Mouse (Mus musculus) kidney, embryonic 15.5 days (tissue): ENCODE measurements around the gene BC049352. TPM values are rescaled to one million over a fixed set of nuclear protein-coding genes. Genes with fewer than 3 reads are reported as not detected.

ENCODE experiments used
- ATAC-seq: fragments of 200-750 bp; cut with Nextera tagmentation; replicated peaks from 2 replicates; pipeline ENCODE4 v1.8.0; 2017; ENCODE audit warnings: moderate TSS enrichment; ENCODE audit not compliant: low FRiP score
- H3K27ac ChIP-seq: fragments of 300-500 bp; sonication (generic); 2 replicates; pipeline ENCODE4 v1.5.1; 2015; ENCODE audit warnings: mild to moderate bottlenecking, inconsistent platforms
- H3K27me3 ChIP-seq: fragments of 300-500 bp; sonication (generic); 2 replicates; pipeline ENCODE4 v1.6.1; 2015; ENCODE audit warnings: inconsistent platforms
- H3K36me3 ChIP-seq: fragments of 300-500 bp; sonication (generic); 2 replicates; pipeline ENCODE4 v1.6.1; 2015; ENCODE audit warnings: inconsistent platforms
- H3K4me1 ChIP-seq: fragments of 300-500 bp; sonication (generic); 2 replicates; pipeline ENCODE4 v1.6.1; 2015; ENCODE audit warnings: inconsistent platforms
- H3K4me2 ChIP-seq: fragments of 300-500 bp; sonication (generic); 2 replicates; pipeline ENCODE4 v1.6.1; 2015; ENCODE audit warnings: moderate library complexity, mild to moderate bottlenecking, inconsistent platforms
- H3K4me3 ChIP-seq: fragments of 300-500 bp; sonication (generic); replicated peaks from 2 replicates; pipeline ENCODE4 v1.5.1; 2015; ENCODE audit warnings: mild to moderate bottlenecking, inconsistent platforms
- H3K9ac ChIP-seq: fragments of 300-500 bp; sonication (generic); 2 replicates; pipeline ENCODE4 v1.6.1; 2015; ENCODE audit warnings: mild to moderate bottlenecking, inconsistent platforms
- H3K9me3 ChIP-seq: fragments of 300-500 bp; sonication (generic); replicated peaks from 2 replicates; pipeline ENCODE4 v1.6.1; 2016; ENCODE audit warnings: inconsistent platforms
- WGBS: fragments of 180-500 bp; shearing (Covaris S2); methylation state at CpG from one replicate; pipeline ENCODE4 v1.1.7; 2015; ENCODE audit warnings: mixed read lengths; 5-methylcytosine and 5-hydroxymethylcytosine counted together
- polyA plus RNA-seq: library from polyadenylated mRNA; unstranded; fragments of >200 nt; fragmentation: Nextera tagmentation; extraction: Ambion mirVana; gene quantifications from 2 replicates; pipeline ENCODE4 v1.2.1, GENCODE M21; 2015

Gene BC049352
- polyA plus RNA-seq, 1 experiment from 2014 or later = not detected

DNA sequence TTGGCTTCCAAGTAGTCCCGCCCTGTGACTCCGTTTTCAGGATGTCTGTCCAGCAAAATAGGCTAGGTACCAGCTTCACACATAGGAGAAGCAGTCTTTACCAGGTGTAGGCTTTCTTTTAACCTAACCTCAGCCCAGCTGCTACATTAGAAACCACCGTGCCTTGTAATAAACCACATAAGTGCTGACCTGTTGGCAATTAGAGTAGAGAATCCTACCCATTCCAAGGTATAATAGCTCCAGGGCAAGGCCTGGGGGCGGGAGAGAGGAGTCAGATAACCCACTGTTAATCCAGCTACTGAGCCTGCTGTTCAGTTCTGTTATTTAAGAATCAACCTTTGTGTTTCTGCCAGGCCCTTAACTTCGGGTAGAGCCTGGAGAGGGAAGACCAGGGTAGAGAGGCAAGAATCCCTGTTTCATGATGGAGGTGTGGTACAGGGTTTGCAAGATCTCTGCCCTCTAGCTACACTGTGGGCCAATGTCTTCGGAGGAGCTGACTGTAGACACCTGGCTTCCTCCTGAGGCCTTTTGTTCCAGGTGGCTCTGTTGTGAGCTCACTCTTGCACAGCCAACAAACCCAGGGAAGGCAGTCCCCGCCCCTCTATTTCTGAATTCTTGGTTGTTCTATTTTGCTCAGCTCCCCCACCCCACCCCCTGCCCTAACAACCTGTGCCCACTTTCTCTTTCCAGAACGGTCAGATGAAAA, 14.5 kb downstream of the BC049352 start:
- no peak for ATAC-seq
- H3K9me3 ChIP-seq = no peaks in the 10 kb centered on the region
- WGBS = 64% methylated on average over 8 of the region's 8 CpGs
- no peak overlapping the region for H3K4me2 ChIP-seq
- H3K27ac ChIP-seq = no peak overlapping the region
- H3K4me1 ChIP-seq = 0 out of 2 replicates have a peak, but pooled peaks cover 3% of the 10 kb centered on the region
- no peak overlapping the region for H3K9ac ChIP-seq
- no peak overlapping the region for H3K4me3 ChIP-seq
- H3K27me3 ChIP-seq = 0 out of 2 replicates have a peak, but pooled peaks cover 7% of the 10 kb centered on the region
- H3K36me3 ChIP-seq = no peaks in the 10 kb centered on the region

DNA sequence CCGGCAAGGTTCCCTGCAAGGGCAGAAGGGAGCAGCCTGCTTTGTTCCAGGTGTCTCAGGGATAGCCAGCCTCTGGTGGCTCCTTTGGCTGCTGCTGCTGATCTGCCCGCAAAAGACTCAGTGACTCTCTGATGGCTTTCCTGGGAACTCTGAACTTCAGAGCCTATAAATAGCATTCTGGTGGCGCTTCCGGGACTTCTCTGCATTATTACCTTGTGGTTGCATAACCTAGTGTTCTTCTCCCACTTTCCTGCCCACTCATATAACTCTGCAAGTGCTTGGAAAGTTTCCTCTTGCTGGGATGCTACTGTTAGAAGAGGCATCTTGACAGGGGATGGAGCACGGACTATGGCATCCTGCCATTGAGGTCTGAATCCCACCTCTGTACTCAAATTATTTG, 15.7 kb downstream of the BC049352 start:
- whole genome bisulfite sequencing = 78% methylated on average over 5 of the region's 5 CpGs
- H3K9ac ChIP-seq = no peak overlapping the region
- no peak overlapping the region for H3K27ac ChIP-seq
- H3K4me3 ChIP-seq = no peak overlapping the region
- no peaks in the 10 kb centered on the region for H3K36me3 ChIP-seq
- H3K4me1 ChIP-seq = 0 out of 2 replicates have a peak, but pooled peaks cover 3% of the 10 kb centered on the region
- 0 out of 2 replicates have a peak, but pooled peaks cover 7% of the 10 kb centered on the region for H3K27me3 ChIP-seq
- ATAC-seq = no peak
- no peak overlapping the region for H3K4me2 ChIP-seq
- no peaks in the 10 kb centered on the region for H3K9me3 ChIP-seq

DNA sequence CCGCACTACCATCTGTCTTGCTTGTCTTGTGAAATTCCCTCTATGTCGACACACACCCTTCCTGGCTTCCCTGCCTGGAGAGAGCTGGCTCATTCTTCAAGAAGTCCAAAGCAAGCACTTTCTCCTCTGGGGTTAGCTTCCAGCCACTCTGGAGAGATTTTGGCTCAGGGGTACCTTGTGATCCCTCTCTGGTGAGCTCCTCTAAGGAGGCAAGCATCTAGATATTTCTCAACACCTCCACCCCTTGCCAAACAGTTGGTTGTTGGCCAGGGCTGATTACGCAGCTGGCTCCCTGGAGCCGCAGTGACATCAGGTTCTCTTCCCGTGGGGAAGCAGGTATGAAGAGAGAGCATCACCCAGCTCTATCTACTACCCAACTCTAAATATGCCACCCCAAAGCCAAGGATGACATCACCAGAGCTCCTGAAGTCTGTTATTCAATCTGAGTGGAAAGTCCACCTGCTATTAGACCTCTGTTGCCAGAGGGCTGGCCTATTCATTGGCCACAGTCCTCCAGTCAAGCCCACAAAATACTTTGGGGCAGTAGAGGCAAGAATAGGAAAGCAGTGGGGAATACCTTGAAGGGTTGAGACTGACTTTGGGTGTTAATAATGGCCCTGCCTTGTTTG, 19.6 kb downstream of the BC049352 start:
- H3K4me1 ChIP-seq = peaks cover 12% of the 10 kb centered on the region
- no peak overlapping the region for H3K9ac ChIP-seq
- H3K4me2 ChIP-seq = no peak overlapping the region
- H3K4me3 ChIP-seq = no peak overlapping the region
- 85% methylated on average over 5 of the region's 5 CpGs for WGBS
- H3K36me3 ChIP-seq = no peaks in the 10 kb centered on the region
- H3K27ac ChIP-seq = no peak overlapping the region
- no peaks in the 10 kb centered on the region for H3K9me3 ChIP-seq
- no peak for ATAC-seq
- no peaks in the 10 kb centered on the region for H3K27me3 ChIP-seq

DNA sequence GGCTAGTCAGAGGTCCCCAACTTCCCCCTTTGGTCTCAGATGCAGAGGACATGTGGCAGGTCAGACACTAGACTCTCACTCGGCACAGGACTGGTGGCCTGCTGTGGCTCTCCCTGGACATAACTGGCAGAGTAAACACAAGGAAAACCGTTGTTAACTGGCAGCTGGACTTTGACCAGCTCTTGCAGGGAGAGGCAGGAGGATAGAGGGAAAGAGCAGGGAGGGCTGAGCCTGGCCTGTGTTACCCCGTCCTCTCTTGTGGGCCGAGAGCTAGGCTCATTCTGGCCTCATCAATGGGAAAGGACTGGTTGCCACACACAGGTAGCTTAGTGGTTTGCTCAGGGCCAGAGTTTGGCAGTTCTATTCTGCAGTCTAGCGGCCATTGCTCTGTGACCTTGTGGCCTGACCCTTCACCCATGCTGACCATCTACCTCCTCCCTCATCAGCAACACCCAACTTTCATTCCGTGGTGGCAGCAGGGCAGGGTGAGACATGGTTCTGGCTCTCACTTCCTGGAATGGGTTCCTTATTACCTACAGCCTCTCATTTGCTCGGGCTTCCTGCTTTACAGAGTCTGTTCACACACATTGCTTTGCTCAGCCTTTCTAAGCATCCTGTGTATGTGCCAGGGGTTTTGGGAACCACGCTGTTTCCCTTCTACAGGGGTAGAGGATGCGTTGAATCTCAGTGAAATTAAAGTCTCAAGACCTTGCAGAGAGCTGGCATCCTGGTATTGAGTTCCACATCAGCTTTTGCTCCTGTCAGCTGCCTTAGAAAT, 20.4 kb downstream of the BC049352 start:
- no peak overlapping the region for H3K4me3 ChIP-seq
- peak; percentile 33; the same call in 1 of the 2 replicates for ATAC-seq
- 64% methylated on average over 9 of the region's 9 CpGs for WGBS

DNA sequence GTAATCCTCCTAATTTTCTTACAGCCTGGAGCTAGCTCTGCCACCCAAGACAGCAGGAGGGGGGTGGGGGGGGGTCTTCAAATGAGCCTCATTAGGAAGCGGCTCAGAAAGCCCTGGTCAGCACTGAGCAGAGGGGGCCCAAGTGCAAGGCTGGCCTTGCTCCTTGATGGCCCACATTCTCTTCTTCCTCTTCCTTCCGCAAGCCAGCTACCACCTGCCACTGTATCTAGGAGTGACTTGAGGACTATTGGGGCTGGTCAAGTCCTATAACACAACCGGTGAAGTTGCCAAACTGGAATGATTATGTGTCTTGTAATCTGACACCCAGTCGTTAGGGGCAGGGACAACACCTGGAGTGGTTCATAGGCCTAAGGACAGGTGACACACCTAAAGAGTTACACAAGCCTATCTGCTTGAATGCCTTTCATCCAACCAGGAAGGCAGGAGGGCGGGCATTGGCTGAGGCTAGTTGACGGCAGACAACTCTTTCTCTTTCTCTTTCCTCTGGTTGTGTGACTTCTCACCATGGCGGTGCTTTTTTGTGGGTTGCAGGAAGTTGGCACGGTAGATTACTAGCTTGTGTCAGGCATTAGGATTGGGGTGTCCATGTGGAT, 22.1 kb downstream of the BC049352 start, which contains the start of gene Tmprss4:
TSS of gene Tmprss4 (minus strand) at position 296 of the 614 bp plus-strand sequence.
- peaks cover 12% of the 10 kb centered on the region for H3K4me1 ChIP-seq
- no peak within 1 kb of the TSS for H3K4me3 ChIP-seq
- peak; percentile 49 for ATAC-seq
- H3K9ac ChIP-seq = no peak within 1 kb of the TSS
- H3K9me3 ChIP-seq = no peaks in the 10 kb centered on the region
- no peaks in the 10 kb centered on the region for H3K27me3 ChIP-seq
- H3K27ac ChIP-seq = no peak within 1 kb of the TSS
- H3K36me3 ChIP-seq = no peaks in the 10 kb centered on the region
- 61% methylated on average over 8 of the region's 8 CpGs for WGBS
- no peak within 1 kb of the TSS for H3K4me2 ChIP-seq

More for the DNA sequence above, 20.4 kb downstream of the BC049352 start:
- Histone ChIP-seq H3K36me3 (no peaks in the 10 kb centered on the region), H3K27me3 (no peaks in the 10 kb centered on the region), H3K9me3 (no peaks in the 10 kb centered on the region), H3K4me1 (peaks cover 15% of the 10 kb centered on the region), H3K4me2 (no peak overlapping the region), H3K27ac (no peak overlapping the region), H3K9ac (no peak overlapping the region)

DNA sequence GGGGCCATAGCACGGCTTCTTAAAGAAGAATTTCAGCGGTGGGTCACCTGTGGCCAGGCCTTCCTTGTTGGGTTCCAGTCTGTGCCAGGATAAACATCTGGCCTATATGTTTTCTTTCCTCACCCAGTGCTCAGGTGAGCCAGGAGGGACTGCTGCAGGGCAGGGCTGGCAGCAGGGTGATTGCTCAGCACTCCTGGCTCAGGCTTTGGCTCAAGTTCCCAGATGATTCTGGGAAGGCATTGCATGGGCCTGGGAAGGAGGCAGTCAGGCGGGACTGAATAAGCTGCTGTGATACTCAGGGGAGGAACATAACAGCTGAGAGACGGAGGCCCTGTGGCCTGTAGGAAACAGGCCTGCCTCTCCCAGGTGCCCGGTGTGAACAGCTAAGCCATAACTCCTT, 23.3 kb downstream of the BC049352 start:
- Histone ChIP-seq H3K27me3 (no peaks in the 10 kb centered on the region), H3K9me3 (no peaks in the 10 kb centered on the region), H3K9ac (no peak overlapping the region), H3K4me3 (no peak overlapping the region), H3K36me3 (no peaks in the 10 kb centered on the region), H3K4me2 (no peak overlapping the region), H3K4me1 (peaks cover 12% of the 10 kb centered on the region), H3K27ac (no peak overlapping the region)
- peak; percentile 66 for ATAC-seq
- 45% methylated on average over 5 of the region's 5 CpGs for WGBS

DNA sequence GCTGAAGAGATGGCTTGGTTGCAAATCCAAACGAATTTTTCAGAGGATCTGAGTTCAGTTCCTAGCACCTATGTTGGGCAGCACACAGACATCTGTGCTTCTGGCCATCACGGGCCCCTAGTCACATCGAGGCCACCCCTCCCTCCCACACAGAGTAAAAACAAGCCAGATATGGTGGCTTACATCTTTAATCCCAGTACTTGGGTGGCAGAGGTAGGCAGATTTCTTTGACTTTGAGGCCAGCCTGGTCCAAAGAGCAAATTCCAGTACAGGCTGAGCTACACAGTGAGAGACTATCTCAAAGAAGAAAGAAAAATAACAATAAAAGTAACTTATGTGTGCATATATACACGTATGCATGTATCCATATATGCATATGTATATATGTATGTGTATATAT, 24.3 kb downstream of the BC049352 start:
- ATAC-seq = no peak
- no peak overlapping the region for H3K27ac ChIP-seq
- H3K9ac ChIP-seq = no peak overlapping the region
- H3K36me3 ChIP-seq = no peaks in the 10 kb centered on the region
- WGBS = 57% methylated on average over 4 of the region's 4 CpGs
- H3K4me2 ChIP-seq = no peak overlapping the region
- no peak overlapping the region for H3K4me3 ChIP-seq
- no peaks in the 10 kb centered on the region for H3K9me3 ChIP-seq
- peaks cover 12% of the 10 kb centered on the region for H3K4me1 ChIP-seq
- no peaks in the 10 kb centered on the region for H3K27me3 ChIP-seq

DNA sequence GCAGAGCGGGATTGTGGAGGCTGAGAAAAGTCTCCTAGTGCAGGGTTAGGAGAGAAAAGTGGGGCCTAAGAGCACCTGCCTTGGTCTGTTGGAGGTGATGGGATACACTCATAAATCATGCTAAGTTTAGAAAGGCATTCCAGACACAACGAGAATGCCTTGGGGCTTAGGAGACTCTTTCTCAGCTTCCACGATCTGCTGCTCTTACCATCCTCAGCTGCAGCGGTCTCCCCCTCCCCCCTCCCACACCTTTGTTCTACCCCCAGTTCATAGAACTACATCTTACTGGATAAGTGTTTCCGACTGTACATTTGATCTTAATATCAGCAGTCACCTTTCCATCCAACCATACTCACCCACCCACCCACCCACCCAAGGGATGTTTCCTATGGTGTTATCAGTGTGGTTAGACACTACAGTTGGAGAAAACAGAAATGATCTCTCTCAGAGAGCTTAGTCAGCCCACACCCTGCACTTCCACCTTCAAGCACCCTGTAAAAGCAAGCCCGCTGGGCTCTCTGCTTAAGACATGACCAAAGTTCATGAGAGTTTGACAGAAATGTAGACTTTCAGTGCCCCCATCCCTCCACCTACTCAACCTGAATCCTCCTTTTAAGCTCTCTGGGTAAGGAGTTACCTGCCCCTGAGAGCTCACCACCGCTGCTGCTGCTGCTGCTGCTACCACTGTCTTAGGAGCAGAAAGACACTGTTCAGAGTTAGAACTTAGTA, 25.4 kb downstream of the BC049352 start:
- Histone ChIP-seq H3K4me2 (no peak overlapping the region), H3K4me3 (no peak overlapping the region), H3K27me3 (no peaks in the 10 kb centered on the region), H3K36me3 (no peaks in the 10 kb centered on the region), H3K4me1 (peaks cover 18% of the 10 kb centered on the region), H3K27ac (no peak overlapping the region), H3K9me3 (no peaks in the 10 kb centered on the region), H3K9ac (no peak overlapping the region)
- no peak for ATAC-seq
- 69% methylated on average over 7 of the region's 7 CpGs for WGBS

DNA sequence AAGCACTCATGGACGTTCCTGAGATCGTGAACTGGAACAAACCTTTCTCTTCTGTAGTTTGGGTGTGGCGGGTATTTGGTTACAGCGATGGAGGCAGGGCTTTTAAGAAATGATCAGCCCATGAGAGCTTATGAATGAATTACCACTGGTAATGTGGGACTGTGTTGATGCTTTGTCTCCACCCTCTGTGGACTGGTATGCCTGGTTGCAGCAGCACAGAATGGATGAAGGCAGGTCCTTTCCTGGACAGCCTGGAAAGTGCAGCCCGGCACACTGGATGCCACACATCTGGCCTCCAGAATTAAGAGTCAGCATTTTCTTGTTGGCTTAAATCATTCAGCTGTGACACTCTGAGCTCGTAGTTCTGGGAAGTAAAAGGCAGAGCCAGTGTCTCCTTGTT, 30.2 kb downstream of the BC049352 start:
- Histone ChIP-seq H3K27ac (no peak overlapping the region), H3K9me3 (no peaks in the 10 kb centered on the region), H3K36me3 (no peaks in the 10 kb centered on the region), H3K4me2 (no peak overlapping the region), H3K9ac (no peak overlapping the region), H3K4me3 (no peak overlapping the region), H3K27me3 (no peaks in the 10 kb centered on the region), H3K4me1 (peaks cover 7% of the 10 kb centered on the region; the same call in 1 of the 2 replicates)
- WGBS = 47% methylated on average over 6 of the region's 6 CpGs
- ATAC-seq = no peak

DNA sequence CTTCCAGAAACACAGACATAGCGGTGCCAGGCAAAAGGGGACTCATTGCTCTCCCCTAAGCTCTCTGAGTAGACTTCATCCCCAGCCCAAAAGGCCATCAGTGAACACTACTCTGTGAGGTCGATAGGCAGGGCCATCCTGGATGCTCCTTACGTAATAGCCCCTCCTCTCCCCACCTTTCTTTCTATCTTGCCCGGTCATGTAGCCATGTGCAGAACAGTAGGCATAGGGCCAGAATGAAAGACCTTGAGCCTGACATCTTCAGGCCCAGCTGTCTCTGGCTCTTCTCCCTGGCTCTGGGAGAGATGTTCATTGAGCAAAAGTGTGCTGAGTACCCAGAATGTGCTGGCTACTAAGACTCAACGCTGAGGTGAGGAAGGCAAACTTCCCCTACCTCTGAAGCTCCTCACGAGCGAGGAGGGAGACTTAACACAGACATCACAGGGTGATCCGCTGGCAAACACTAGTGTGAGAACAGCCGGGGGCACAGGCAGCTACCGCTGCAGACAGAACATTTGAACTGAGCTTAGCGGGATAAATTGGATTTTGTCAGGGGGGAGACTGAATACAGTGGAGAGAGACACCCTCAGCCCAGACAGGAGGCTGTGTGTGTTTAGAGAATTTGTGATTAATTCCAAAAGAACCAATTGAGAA, 33.8 kb downstream of the BC049352 start:
- no peak overlapping the region for H3K9ac ChIP-seq
- H3K36me3 ChIP-seq = no peaks in the 10 kb centered on the region
- no peak overlapping the region for H3K4me2 ChIP-seq
- no peak overlapping the region for H3K4me3 ChIP-seq
- H3K9me3 ChIP-seq = no peaks in the 10 kb centered on the region
- H3K4me1 ChIP-seq = peaks cover 6% of the 10 kb centered on the region; the same call in 1 of the 2 replicates
- ATAC-seq = no peak
- WGBS = 71% methylated on average over 11 of the region's 11 CpGs
- no peaks in the 10 kb centered on the region for H3K27me3 ChIP-seq
- H3K27ac ChIP-seq = no peak overlapping the region

DNA sequence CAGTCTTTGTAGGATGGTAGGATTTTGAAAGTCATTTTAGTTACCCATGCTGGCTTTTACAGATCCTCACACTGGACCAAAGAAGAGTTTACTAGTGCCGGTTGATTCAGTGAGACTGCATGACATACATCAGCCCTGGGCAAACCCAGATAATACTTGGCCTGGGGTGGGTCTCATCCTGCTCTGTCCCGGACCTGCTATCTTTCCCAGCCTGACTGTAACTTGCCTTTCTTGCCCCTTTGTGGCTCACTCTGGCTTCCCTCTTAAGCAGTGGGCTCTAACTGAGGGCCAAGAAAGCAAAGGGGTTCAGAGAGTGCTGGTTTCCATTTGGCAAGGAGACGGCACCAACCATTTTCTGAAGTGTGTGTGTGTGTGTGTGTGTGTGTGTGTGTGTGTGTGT, 37.8 kb downstream of the BC049352 start:
- Histone ChIP-seq H3K9me3 (no peaks in the 10 kb centered on the region), H3K4me3 (no peak overlapping the region), H3K36me3 (no peaks in the 10 kb centered on the region), H3K27ac (no peak overlapping the region), H3K4me2 (no peak overlapping the region), H3K9ac (no peak overlapping the region), H3K4me1 (no peaks in the 10 kb centered on the region), H3K27me3 (no peaks in the 10 kb centered on the region)
- no peak for ATAC-seq
- 85% methylated on average over 3 of the region's 3 CpGs for WGBS
